Mouse (Mus musculus) forebrain, embryonic 14.5 days (tissue): Measurements from ENCODE around the gene Crlf1. TPM values are rescaled to one million over a fixed set of nuclear protein-coding genes. Genes with fewer than 3 reads are reported as not detected.

Source experiments
- ATAC-seq: fragments of 200-750 bp; cut with Nextera tagmentation; 2 replicates; pipeline ENCODE4 v1.8.0; 2017; ENCODE audit warnings: mild to moderate bottlenecking, moderate library complexity
- DNase-seq: peaks from one replicate; pipeline ENCODE4 v3.0.0-alpha.2; 2015; ENCODE audit warnings: low spot score
- H3K27ac ChIP-seq: fragments of 300-500 bp; sonication (generic); 2 replicates; pipeline ENCODE4 v1.5.1; 2014; ENCODE audit warnings: low read depth, mild to moderate bottlenecking, control low read depth, low read length, moderate library complexity
- H3K27me3 ChIP-seq: fragments of 300-500 bp; sonication (generic); replicated peaks from 2 replicates; pipeline ENCODE4 v1.6.1; 2014; ENCODE audit warnings: low read length, control low read depth, mixed read lengths; ENCODE audit not compliant: control insufficient read depth, insufficient read depth
- H3K36me3 ChIP-seq: fragments of 300-500 bp; sonication (generic); 2 replicates; pipeline ENCODE4 v1.6.1; 2014; ENCODE audit warnings: low read length, control low read depth; ENCODE audit not compliant: control insufficient read depth, insufficient read depth
- H3K4me1 ChIP-seq: fragments of 300-500 bp; sonication (generic); 2 replicates; pipeline ENCODE4 v1.6.1; 2014; ENCODE audit warnings: antibody characterized with exemption, low read length, control low read depth; ENCODE audit not compliant: control insufficient read depth, insufficient read depth
- H3K4me2 ChIP-seq: fragments of 300-500 bp; sonication (generic); 2 replicates; pipeline ENCODE4 v1.6.1; 2014; ENCODE audit warnings: mild to moderate bottlenecking, control low read depth, low read length
- H3K4me3 ChIP-seq: fragments of 300-500 bp; sonication (generic); 2 replicates; pipeline ENCODE4 v1.5.1; 2014; ENCODE audit warnings: low read depth, low read length, control low read depth
- H3K9ac ChIP-seq: fragments of 300-500 bp; sonication (generic); 2 replicates; pipeline ENCODE4 v1.6.1; 2014; ENCODE audit warnings: mild to moderate bottlenecking, low read length, control low read depth, moderate library complexity
- H3K9me3 ChIP-seq: fragments of 300-500 bp; sonication (generic); replicated peaks from 2 replicates; pipeline ENCODE4 v1.6.1; 2016; ENCODE audit warnings: low read length, control low read depth, mixed read lengths; ENCODE audit not compliant: control insufficient read depth
- WGBS: fragments of 180-500 bp; shearing (Covaris S2); extraction: QIAGEN DNeasy Blood & Tissue Kit; methylation state at CpG from one replicate; pipeline ENCODE4 v1.1.7; 2014; 5-methylcytosine and 5-hydroxymethylcytosine counted together
- polyA plus RNA-seq: library from polyadenylated mRNA; unstranded; fragments of >200 nt; fragmentation: Nextera tagmentation; extraction: Ambion mirVana; gene quantifications from 2 replicates; pipeline ENCODE4 v1.2.1, GENCODE M21; 2014

The Crlf1 gene
- polyA plus RNA-seq, 1 experiment from 2014 or later: 1.7 TPM

- Histone ChIP-seq H3K4me1 (peaks cover 9% of the 10 kb centered on the region), H3K4me2 (peak overlapping the region; percentile 14; the same call in 1 of the 2 replicates), H3K9me3 (no peaks in the 10 kb centered on the region), H3K27ac (no peak overlapping the region), H3K9ac (no peak overlapping the region), H3K27me3 (peaks cover 89% of the 10 kb centered on the region), H3K4me3 (no peak overlapping the region), H3K36me3 (no peaks in the 10 kb centered on the region)
- 4% methylated on average over 14 of the region's 14 CpGs for WGBS
- ATAC-seq (no peak), DNase-seq (no peak)
These were observed 4.0 kb upstream of the Crlf1 start for GRCm38 (mm10) chr8:70488931-70489470.

GRCm38 (mm10) chr8:70489576-70489975, 3.4 kb upstream of the Crlf1 start:
- Histone ChIP-seq H3K4me2 (peak overlapping the region; percentile 14; the same call in 1 of the 2 replicates), H3K27ac (no peak overlapping the region), H3K27me3 (peaks cover 90% of the 10 kb centered on the region), H3K4me3 (no peak overlapping the region), H3K9ac (no peak overlapping the region), H3K4me1 (peaks cover 9% of the 10 kb centered on the region), H3K36me3 (no peaks in the 10 kb centered on the region), H3K9me3 (no peaks in the 10 kb centered on the region)
- WGBS: 2% methylated on average over 20 of the region's 41 CpGs
- DNase-seq: no peak
- ATAC-seq: no peak

- Histone ChIP-seq H3K36me3 (no peaks in the 10 kb centered on the region), H3K4me3 (no peak overlapping the region), H3K9me3 (no peaks in the 10 kb centered on the region), H3K9ac (no peak overlapping the region), H3K4me2 (no peak overlapping the region), H3K27ac (no peak overlapping the region), H3K4me1 (peaks cover 9% of the 10 kb centered on the region), H3K27me3 (peaks cover 91% of the 10 kb centered on the region)
- no peak for ATAC-seq
- 6% methylated on average over 10 of the region's 10 CpGs for WGBS
- DNase-seq: no peak
These were observed 2.7 kb upstream of the Crlf1 start for GRCm38 (mm10) chr8:70490061-70490879.

GRCm38 (mm10) chr8:70490880-70491495, 2.0 kb upstream of the Crlf1 start:
- Histone ChIP-seq H3K9me3 (no peaks in the 10 kb centered on the region), H3K4me1 (peaks cover 9% of the 10 kb centered on the region), H3K4me2 (no peak overlapping the region), H3K9ac (no peak overlapping the region), H3K4me3 (no peak overlapping the region), H3K27me3 (peaks cover 91% of the 10 kb centered on the region), H3K36me3 (no peaks in the 10 kb centered on the region), H3K27ac (no peak overlapping the region)
- 1% methylated on average over 20 of the region's 20 CpGs for whole genome bisulfite sequencing
- no peak for DNase-seq
- no peak for ATAC-seq

- Histone ChIP-seq H3K9me3 (no peaks in the 10 kb centered on the region), H3K4me3 (peak overlapping the region; percentile 30), H3K9ac (no peak overlapping the region), H3K27me3 (peaks cover 99% of the 10 kb centered on the region), H3K36me3 (no peaks in the 10 kb centered on the region), H3K27ac (no peak overlapping the region), H3K4me1 (peaks cover 6% of the 10 kb centered on the region; the same call in 1 of the 2 replicates), H3K4me2 (peak overlapping the region; percentile 57)
- 1% methylated on average over 45 of the region's 47 CpGs for WGBS
- ATAC-seq (no peak), DNase-seq (no peak)
These were observed 896 bp downstream of the Crlf1 start for GRCm38 (mm10) chr8:70493692-70494415.

- Histone ChIP-seq H3K4me1 (peaks cover 3% of the 10 kb centered on the region; the same call in 1 of the 2 replicates), H3K9me3 (no peaks in the 10 kb centered on the region), H3K36me3 (no peaks in the 10 kb centered on the region), H3K27ac (no peak overlapping the region), H3K27me3 (peaks cover 99% of the 10 kb centered on the region), H3K9ac (no peak overlapping the region), H3K4me2 (no peak overlapping the region), H3K4me3 (no peak overlapping the region)
- 2% methylated on average over 28 of the region's 28 CpGs for WGBS
- ATAC-seq (no peak), DNase-seq (no peak)
These were observed 1.5 kb downstream of the Crlf1 start for GRCm38 (mm10) chr8:70494416-70494945.

GRCm38 (mm10) chr8:70495001-70495770, 2.2 kb downstream of the Crlf1 start:
- H3K36me3 ChIP-seq: no peaks in the 10 kb centered on the region
- WGBS: 3% methylated on average over 21 of the region's 21 CpGs
- no peak overlapping the region for H3K4me3 ChIP-seq
- H3K27ac ChIP-seq: peak overlapping the region; percentile 2; the same call in 1 of the 2 replicates
- ATAC-seq: no peak
- peaks cover 99% of the 10 kb centered on the region for H3K27me3 ChIP-seq
- no peak overlapping the region for H3K4me2 ChIP-seq
- H3K4me1 ChIP-seq: 0 out of 2 replicates have a peak, but pooled peaks cover 3% of the 10 kb centered on the region
- DNase-seq: no peak
- H3K9ac ChIP-seq: no peak overlapping the region
- no peaks in the 10 kb centered on the region for H3K9me3 ChIP-seq

- Histone ChIP-seq H3K4me2 (no peak overlapping the region), H3K27ac (no peak overlapping the region), H3K27me3 (peaks cover 99% of the 10 kb centered on the region), H3K36me3 (no peaks in the 10 kb centered on the region), H3K4me1 (0 out of 2 replicates have a peak, but pooled peaks cover 3% of the 10 kb centered on the region), H3K9me3 (no peaks in the 10 kb centered on the region), H3K4me3 (no peak overlapping the region), H3K9ac (no peak overlapping the region)
- DNase-seq: no peak
- WGBS: 3% methylated on average over 11 of the region's 12 CpGs
- no peak for ATAC-seq
These were observed 2.8 kb downstream of the Crlf1 start for GRCm38 (mm10) chr8:70495771-70496062.
